Mouse (Mus musculus): ENCODE measurements at regions not wholly inside any gene's neighbourhood (a gene's known extent, or its start where the extent isn't known, plus 50 kb on each side); places are given as distances from the start of the nearest gene placed in this dataset.

- Histone ChIP-seq H3K9ac (no peak overlapping the region), H3K27me3 (peaks cover 45% of the 10 kb centered on the region), H3K4me3 (no peak overlapping the region), H3K4me1 (peaks cover 25% of the 10 kb centered on the region), H3K36me3 (ENCODE audit: poor library complexity, severe bottlenecking) (no peaks in the 10 kb centered on the region), H3K4me2 (no peak overlapping the region), H3K9me3 (replicated peaks) (no peaks in the 10 kb centered on the region), H3K27ac (peak overlapping the region; percentile 53)
- no peak for ATAC-seq
- WGBS = 55% methylated on average over 6 of the region's 6 CpGs
These were observed 120.9 kb upstream of the Zfhx3 start for GRCm38 (mm10) chr8:107821522-107821921.

- H3K9me3 ChIP-seq (replicated peaks) = no peaks in the 10 kb centered on the region
- peaks cover 48% of the 10 kb centered on the region for H3K27me3 ChIP-seq
- H3K27ac ChIP-seq = no peak overlapping the region
- H3K4me2 ChIP-seq = peak overlapping the region; percentile 56
- no peak for ATAC-seq
- H3K36me3 ChIP-seq (ENCODE audit: poor library complexity, severe bottlenecking) = no peaks in the 10 kb centered on the region
- 16% methylated on average over 7 of the region's 7 CpGs for WGBS
- H3K9ac ChIP-seq = no peak overlapping the region
- H3K4me1 ChIP-seq = peaks cover 25% of the 10 kb centered on the region
- peak overlapping the region; percentile 27; the same call in 1 of the 2 replicates for H3K4me3 ChIP-seq
These were observed 118.3 kb upstream of the Zfhx3 start for GRCm38 (mm10) chr8:107824096-107824495.

DNA sequence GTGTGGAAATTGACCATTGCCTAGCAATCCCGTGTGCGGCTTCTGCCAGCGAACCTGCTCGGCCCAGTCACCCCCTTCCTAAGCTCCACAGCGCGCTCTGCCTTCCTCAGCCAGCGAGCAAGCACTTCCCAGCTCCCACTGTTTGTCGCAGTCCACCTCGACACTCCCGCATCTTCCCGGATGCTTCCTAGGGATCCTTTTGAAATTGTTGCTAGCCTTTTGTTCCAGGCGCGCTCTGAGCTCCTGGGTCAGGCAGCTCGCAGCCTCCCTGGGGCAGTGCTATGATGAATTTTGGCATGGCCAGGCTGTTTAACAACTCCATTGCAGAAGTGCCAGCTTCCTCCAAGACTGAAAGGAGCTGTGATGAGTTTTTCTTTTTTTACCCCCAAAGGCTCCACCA lies 117.8 kb upstream of the Zfhx3 start:
- WGBS = under 1% methylated on average over 14 of the region's 14 CpGs
- Histone ChIP-seq H3K36me3 (ENCODE audit: poor library complexity, severe bottlenecking) (no peaks in the 10 kb centered on the region), H3K9me3 (replicated peaks) (no peaks in the 10 kb centered on the region), H3K27me3 (peaks cover 53% of the 10 kb centered on the region), H3K27ac (peak overlapping the region; percentile 48; the same call in 1 of the 2 replicates), H3K4me1 (peaks cover 25% of the 10 kb centered on the region), H3K9ac (peak overlapping the region; percentile 59), H3K4me3 (peak overlapping the region; percentile 27), H3K4me2 (peak overlapping the region; percentile 56)
- ATAC-seq = no peak

DNA sequence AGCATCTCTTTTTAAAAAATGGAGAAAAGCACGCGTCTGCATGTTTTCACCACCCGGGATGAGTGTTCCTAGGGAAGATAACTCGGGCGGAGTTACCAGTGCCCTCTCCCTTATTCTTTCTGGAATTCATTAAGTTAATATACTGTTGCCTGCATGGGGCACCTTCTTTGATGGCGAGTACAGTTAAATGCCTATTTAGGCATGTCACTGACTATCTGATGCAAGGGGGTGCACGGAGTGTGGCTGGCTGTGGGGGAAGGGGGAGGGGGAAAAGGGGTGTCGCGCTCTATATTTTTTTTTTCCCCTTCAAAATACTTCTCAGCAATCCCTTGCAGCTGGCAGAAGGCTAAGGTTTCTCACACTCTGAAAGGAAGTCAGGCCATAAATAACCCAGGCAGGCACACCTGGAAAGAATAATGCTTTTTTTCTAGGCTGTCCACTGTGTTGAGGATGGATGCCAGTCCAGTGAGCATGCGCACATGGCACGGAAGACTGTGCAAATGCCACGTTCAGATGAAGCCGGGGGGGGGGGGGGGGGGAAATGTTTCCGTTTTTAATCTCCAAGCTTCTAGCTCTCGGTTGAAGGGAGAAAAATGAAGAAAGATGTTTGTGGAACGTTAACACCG lies 114.8 kb upstream of the Zfhx3 start:
- Histone ChIP-seq H3K4me1 (peaks cover 10% of the 10 kb centered on the region), H3K27me3 (peaks cover 53% of the 10 kb centered on the region), H3K4me2 (no peak overlapping the region), H3K36me3 (ENCODE audit: poor library complexity, severe bottlenecking) (no peaks in the 10 kb centered on the region), H3K9me3 (replicated peaks) (no peaks in the 10 kb centered on the region), H3K4me3 (no peak overlapping the region), H3K27ac (no peak overlapping the region), H3K9ac (no peak overlapping the region)
- 77% methylated on average over 17 of the region's 17 CpGs for WGBS
- ATAC-seq = no peak

DNA sequence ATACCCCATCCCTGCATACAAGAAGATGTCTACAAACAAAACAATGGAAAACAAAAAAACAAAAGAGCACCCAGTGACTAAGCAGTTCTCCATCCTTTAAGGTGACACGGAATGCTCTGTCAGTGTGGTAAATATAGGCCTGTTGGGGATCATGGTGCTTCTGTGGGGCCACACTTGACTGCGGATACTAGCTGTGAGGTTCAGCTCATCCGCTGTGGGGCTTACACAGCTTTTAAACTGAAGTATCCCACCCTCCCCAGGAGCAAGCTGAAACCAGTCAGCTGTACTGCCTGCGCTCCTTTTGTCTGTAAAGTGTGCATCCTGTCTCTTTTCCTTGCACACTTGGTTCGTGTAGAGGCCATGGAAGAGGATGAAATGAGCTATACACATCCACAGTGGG lies 113.9 kb upstream of the Zfhx3 start:
- no peak overlapping the region for H3K9ac ChIP-seq
- 90% methylated on average over 5 of the region's 5 CpGs for WGBS
- no peaks in the 10 kb centered on the region for H3K9me3 ChIP-seq (replicated peaks)
- peaks cover 48% of the 10 kb centered on the region for H3K27me3 ChIP-seq
- peaks cover 11% of the 10 kb centered on the region for H3K4me1 ChIP-seq
- H3K4me2 ChIP-seq = no peak overlapping the region
- H3K4me3 ChIP-seq = no peak overlapping the region
- ATAC-seq = no peak
- no peak overlapping the region for H3K27ac ChIP-seq
- no peaks in the 10 kb centered on the region for H3K36me3 ChIP-seq (ENCODE audit: poor library complexity, severe bottlenecking)

DNA sequence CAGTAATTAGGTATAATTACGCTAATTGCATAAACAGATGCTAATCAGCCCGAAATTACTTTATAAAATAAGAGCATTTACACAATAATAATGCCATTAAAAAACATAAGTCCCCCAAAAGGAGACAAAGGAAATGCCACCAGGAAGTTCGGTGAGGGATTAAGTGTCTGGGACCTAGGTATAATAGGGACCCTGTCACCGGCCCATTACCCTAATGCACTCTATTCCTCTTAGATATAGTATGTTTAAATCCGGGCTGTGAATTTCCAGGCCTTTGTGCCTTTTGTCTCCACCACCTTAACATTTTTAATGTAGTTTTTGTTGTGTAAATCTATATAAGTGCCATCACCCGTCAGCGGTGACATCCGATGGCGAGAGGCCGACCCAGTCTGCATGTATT lies 109.0 kb upstream of the Zfhx3 start:
- Histone ChIP-seq H3K27ac (no peak overlapping the region), H3K4me3 (no peak overlapping the region), H3K4me2 (no peak overlapping the region), H3K4me1 (peaks cover 9% of the 10 kb centered on the region), H3K27me3 (peaks cover 43% of the 10 kb centered on the region), H3K36me3 (ENCODE audit: poor library complexity, severe bottlenecking) (no peaks in the 10 kb centered on the region), H3K9ac (no peak overlapping the region), H3K9me3 (replicated peaks) (no peaks in the 10 kb centered on the region)
- WGBS = 24% methylated on average over 10 of the region's 10 CpGs
- ATAC-seq = 0 out of 2 replicates have a peak, but pooled peaks have one; percentile 33

DNA sequence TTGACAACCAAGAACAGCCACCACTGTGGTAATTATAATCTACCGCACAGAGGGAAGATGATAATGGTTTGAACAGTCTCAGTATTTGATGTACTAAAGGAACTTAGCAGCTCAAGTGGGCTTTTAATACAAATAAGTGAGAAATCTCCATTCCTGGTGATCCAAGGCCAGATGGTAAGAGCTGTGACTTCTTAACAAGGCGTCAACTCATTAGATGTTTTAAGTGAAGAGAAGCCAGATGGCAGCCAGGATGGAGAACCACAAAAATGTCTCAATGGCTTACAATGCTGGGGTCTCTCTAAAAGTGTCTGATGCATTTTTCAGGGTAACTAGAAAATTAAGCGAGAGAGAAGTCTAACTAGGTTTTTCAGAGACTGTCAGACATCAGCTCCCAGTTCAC lies 96.3 kb upstream of the Zfhx3 start:
- Histone ChIP-seq H3K4me2 (no peak overlapping the region), H3K9me3 (replicated peaks) (no peaks in the 10 kb centered on the region), H3K9ac (no peak overlapping the region), H3K27me3 (no peaks in the 10 kb centered on the region), H3K4me1 (no peaks in the 10 kb centered on the region), H3K36me3 (ENCODE audit: poor library complexity, severe bottlenecking) (no peaks in the 10 kb centered on the region), H3K27ac (no peak overlapping the region), H3K4me3 (no peak overlapping the region)
- 82% methylated on average over 3 of the region's 3 CpGs for WGBS
- ATAC-seq = no peak

- 73% methylated on average over 17 of the region's 17 CpGs for WGBS
- no peak for ATAC-seq
- H3K27me3 ChIP-seq = no peaks in the 10 kb centered on the region
- no peaks in the 10 kb centered on the region for H3K36me3 ChIP-seq (ENCODE audit: poor library complexity, severe bottlenecking)
- no peaks in the 10 kb centered on the region for H3K9me3 ChIP-seq (replicated peaks)
- H3K9ac ChIP-seq = no peak overlapping the region
- H3K4me3 ChIP-seq = no peak overlapping the region
- no peak overlapping the region for H3K27ac ChIP-seq
- H3K4me1 ChIP-seq = 0 out of 2 replicates have a peak, but pooled peaks cover 3% of the 10 kb centered on the region
- no peak overlapping the region for H3K4me2 ChIP-seq
These were observed 91.0 kb upstream of the Zfhx3 start for GRCm38 (mm10) chr8:107851236-107852043.

DNA sequence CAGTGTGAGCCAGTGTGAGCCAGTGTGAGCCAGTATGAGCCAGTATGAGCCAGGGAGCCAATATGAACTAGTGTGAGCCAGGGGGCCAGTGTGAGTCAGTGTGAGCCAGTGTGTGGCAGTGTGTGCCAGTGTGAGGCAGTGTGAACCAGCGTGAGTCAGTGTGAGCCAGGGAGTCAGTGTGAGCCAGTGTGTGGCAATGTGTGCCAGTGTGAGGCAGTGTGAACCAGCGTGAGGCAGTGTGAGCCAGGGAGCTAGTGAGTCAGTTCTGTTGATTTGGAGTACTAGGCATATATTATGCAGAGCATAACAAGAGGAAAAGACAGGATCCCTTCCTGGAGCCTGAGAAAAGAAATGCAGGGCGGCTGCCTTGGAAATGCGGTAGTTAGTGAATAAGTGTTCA lies 82.7 kb upstream of the Zfhx3 start:
- ATAC-seq = peak; percentile 48; the same call in 1 of the 2 replicates
- Histone ChIP-seq H3K4me3 (no peak overlapping the region), H3K9me3 (replicated peaks) (no peaks in the 10 kb centered on the region), H3K27me3 (no peaks in the 10 kb centered on the region), H3K4me2 (no peak overlapping the region), H3K9ac (no peak overlapping the region), H3K27ac (no peak overlapping the region), H3K4me1 (peaks cover 8% of the 10 kb centered on the region), H3K36me3 (ENCODE audit: poor library complexity, severe bottlenecking) (no peaks in the 10 kb centered on the region)
- 87% methylated on average over 4 of the region's 4 CpGs for WGBS

GRCm38 (mm10) chr8:107860251-107860650 lies 82.2 kb upstream of the Zfhx3 start:
- Histone ChIP-seq H3K27ac (no peak overlapping the region), H3K36me3 (ENCODE audit: poor library complexity, severe bottlenecking) (no peaks in the 10 kb centered on the region), H3K27me3 (no peaks in the 10 kb centered on the region), H3K9me3 (replicated peaks) (no peaks in the 10 kb centered on the region), H3K4me2 (no peak overlapping the region), H3K9ac (no peak overlapping the region), H3K4me3 (no peak overlapping the region), H3K4me1 (peaks cover 8% of the 10 kb centered on the region)
- WGBS = 60% methylated on average over 4 of the region's 4 CpGs
- ATAC-seq = no peak; the same call in 1 of the 2 replicates

GRCm38 (mm10) chr8:107864802-107865651 lies 77.4 kb upstream of the Zfhx3 start:
- Histone ChIP-seq H3K4me3 (no peak overlapping the region), H3K36me3 (ENCODE audit: poor library complexity, severe bottlenecking) (no peaks in the 10 kb centered on the region), H3K4me2 (no peak overlapping the region), H3K27me3 (no peaks in the 10 kb centered on the region), H3K9me3 (replicated peaks) (no peaks in the 10 kb centered on the region), H3K9ac (no peak overlapping the region), H3K27ac (no peak overlapping the region), H3K4me1 (peaks cover 7% of the 10 kb centered on the region)
- no peak for ATAC-seq
- 73% methylated on average over 14 of the region's 14 CpGs for WGBS

DNA sequence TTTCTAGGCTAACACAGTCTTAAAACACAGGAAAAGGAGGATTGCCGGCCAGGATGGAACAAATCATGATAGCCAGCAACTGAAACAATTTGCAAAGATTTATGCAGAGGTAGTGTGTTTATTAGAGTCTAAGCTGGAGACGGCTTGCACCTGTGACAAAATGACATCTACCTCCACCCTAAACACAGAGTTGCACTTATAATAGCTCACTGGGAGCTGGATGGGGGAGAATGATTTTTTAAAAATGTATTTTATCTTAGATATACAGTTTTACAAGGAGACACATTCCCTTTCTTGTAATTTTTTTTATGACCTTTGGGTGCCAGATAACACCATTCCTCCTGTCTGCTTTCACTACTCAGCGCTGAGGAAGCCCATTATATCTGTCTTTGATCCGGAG lies 76.7 kb upstream of the Zfhx3 start:
- Histone ChIP-seq H3K4me3 (no peak overlapping the region), H3K4me1 (no peaks in the 10 kb centered on the region), H3K4me2 (no peak overlapping the region), H3K27ac (no peak overlapping the region), H3K27me3 (no peaks in the 10 kb centered on the region), H3K36me3 (ENCODE audit: poor library complexity, severe bottlenecking) (no peaks in the 10 kb centered on the region), H3K9ac (no peak overlapping the region), H3K9me3 (replicated peaks) (no peaks in the 10 kb centered on the region)
- 77% methylated on average over 4 of the region's 4 CpGs for WGBS
- ATAC-seq = no peak
